Mouse (Mus musculus): ENCODE measurements at regions not wholly inside any gene's neighbourhood (a gene's known extent, or its start where the extent isn't known, plus 50 kb on each side); places are given as distances from the start of the nearest gene placed in this dataset.

DNA sequence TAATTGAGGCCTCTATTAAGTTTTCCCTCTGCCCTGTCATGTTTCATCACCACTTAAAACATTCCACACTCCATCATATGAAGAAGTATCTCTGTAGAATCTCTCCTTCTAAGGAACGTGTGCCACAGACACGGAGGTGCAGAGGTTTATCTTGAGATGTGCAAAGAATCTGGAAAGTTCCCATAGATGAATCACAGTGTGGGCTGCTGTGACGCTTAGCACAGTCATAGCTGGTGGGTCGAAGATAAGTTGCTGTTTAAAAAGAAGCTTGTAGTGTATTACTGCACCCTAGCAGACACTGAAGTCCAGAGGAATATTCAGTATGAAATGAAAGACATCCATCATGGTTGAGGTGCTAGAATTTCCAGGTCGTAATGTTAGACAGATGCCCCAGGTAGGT, 179.9 kb upstream of the 4930583I09Rik start:
- no peak for DNase-seq (ENCODE audit: low spot score)

DNA sequence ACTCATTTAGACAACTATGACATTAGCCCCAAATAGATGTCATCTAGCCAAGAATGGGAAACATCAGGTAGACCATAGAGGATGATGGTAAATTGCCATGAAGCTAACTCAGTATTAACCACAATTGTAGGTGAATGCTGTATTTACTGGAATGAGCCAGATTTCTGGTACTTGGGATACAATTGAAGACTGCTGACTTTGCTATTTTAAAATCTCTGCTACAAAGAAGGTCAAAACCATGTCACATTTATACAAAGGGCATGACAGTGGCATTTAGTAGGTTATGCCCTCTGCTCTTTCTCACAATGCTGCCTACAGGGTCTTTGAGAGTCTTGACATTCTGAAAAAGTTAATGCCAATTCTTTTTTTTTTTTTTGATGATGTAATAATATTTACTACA, 178.8 kb upstream of the 4930583I09Rik start:
- no peak for DNase-seq (ENCODE audit: low spot score)

DNA sequence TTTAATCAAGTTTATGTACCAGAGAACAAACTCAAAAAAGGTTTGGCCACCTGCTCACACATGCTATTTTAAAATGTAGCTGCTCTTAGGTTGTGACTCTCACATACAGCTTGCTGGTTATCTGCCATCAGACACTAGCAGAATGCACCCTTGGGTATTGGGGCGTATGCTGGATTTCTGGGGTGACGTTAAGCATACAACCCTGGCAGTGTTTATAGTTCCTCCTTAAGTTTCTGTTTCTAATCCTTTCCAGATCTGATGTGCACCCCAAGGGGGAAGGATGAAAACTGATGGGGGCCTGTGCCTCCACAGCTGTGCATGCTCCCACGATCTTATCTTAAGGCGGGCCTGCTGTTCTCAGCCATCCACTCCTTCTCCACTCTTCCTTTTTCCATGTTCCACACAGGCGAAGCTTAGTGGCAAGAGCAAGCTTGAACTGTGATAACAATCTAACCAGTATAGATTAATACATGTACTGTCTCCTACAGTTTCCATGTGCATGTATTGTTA, 164.8 kb upstream of the 4930583I09Rik start:
- no peak for DNase-seq (ENCODE audit: low spot score)

DNA sequence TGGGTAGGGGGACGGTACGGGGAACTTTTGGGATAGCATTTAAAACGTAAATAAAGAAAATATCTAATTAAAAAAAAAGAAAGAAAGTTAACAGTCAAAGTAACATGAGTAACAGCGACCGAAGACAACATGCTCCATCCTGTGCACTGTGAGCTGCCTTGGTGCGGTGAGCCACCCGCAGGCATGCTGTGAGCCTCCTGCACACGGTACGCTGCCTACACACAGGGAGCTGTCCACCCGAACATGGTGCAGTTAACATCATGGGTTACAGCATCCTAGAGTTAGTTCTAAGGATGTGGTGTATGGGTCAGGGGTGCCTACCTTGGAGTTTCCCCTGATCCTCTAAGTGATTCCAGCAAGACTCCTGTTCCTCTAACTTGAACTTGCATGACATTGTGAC, 158.6 kb upstream of the 4930583I09Rik start:
- DNase-seq (ENCODE audit: low spot score), result no peak

DNA sequence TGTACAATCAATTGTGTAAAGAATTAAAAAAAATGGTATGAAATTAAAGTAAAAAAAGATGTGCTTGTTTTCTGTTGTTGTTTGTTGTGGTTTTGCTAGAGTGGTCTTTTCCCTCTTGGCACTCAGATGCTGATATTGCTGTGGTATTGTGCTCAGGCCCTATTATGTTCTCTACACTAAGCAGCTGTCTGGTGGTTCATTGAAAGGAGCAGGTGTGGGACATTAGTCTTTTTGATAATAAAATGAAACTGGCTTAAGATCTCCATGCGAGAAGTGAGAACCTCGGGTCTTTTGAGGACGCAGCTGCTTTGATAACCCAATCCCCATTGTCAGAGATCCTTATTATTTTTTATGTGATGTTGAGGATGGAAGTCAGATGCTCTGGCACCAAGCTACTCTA, 155.4 kb upstream of the 4930583I09Rik start:
- DNase-seq (ENCODE audit: low spot score), result no peak

DNA sequence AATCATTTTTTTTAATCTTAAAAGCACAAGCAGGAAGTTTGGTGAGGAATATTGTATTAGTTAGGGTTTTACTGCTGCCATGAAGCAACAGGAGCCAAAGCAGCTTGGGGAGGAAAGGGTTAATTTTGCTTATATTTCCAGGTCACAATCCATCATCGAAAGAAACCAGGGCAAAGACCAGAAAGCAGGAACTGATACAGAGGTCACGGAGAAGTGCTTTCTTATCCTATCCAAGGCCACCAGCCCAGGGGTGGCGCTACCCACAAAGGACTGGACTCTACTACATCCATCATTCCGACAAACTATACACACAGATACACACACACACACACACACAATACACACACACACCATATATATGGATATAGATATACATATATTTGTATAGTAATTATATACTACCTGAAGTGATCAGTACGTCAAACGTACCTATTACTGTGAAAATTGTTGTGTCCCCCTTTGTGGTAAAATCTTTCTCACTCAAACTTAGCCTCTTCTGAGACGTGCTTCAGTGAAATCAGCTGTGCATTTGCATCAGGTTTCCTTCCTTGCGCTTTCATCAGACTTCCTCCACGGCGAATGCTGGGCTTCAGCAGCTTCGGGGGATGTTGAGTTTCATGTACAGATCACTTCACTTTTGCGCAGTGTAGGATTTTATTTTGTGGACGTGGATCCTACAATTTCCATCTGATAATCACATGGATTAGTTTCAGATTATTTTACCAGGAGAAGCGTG, 148.6 kb upstream of the 4930583I09Rik start:
- DNase-seq (ENCODE audit: low spot score), result peak; percentile 10

DNA sequence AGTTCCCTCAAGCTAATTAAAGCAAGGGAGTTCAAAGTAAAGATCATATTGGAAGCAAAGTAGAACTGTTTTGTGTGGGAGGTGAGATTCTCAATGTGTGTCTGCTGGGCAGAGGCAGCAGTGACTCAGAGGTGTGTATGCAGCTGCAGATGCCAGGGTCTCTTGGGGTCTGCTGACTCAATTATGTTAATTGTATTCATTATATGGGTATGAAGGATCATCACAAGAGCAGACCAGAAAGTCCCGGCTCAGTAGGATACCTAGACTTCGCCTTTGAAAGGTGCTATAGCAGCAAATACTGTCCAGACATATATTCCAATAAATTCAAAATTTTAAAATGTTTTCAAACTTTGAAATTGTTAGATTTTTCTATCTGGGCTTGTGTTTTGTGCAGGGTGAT, 147.6 kb upstream of the 4930583I09Rik start:
- no peak for DNase-seq (ENCODE audit: low spot score)

DNA sequence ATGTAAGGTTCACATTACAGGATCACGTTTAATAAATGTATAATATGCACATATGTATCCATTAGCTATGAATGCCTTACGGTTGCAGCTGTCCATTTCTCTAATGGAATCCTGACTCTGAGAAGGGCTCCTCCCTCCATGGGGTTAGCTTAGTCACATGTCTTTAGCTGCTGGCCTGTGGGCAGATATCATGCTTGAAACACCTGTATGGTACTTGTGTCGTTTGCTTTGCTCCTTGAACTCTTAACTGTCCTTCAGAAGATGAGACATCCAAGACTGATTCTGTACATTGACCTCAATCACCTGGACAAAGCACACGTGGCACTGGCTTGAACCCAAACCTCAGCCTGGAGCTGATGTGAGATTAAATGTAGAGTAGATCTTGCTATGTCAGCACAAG, 128.3 kb upstream of the 4930583I09Rik start:
- no peak for DNase-seq (ENCODE audit: low spot score)

DNA sequence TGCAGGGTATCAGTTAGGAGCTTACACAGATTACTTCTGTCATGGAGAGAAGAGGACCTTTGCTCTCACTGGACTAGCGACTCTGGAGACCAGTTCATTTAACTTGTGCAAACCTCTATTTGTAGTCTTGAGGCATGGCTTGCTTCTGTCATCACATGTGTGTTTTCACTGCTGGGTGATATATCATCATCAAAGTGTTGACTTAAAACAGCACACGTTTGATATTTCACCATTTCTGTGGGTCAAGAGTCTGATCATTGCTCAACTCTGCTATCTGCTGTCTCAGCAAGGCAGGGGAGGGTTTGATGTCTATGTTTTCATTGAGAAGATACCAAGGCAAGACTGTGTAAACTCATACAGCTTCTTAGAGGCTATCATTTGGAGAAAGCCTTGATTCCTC, 126.0 kb upstream of the 4930583I09Rik start:
- no peak for DNase-seq (ENCODE audit: low spot score)

DNA sequence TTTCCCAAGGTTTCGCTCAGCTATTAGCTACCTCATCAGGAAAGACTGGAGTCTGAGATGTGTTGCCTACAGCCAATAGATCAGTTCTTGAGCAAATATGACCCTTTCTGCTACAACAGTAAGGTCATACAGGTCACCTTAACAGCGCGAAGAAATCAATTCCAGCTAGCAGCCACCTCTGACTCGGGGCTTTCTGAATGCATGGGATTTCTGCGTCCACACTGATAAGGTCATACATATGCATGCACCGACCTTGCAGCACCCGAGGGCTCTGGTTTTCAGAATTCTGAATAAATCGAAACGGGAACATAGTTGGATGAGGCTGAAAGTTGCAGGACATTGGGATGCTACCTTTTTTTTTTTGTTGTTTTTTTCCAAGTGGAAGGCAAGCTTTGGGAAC, 121.6 kb upstream of the 4930583I09Rik start:
- DNase-seq (ENCODE audit: low spot score), result peak; percentile 12

DNA sequence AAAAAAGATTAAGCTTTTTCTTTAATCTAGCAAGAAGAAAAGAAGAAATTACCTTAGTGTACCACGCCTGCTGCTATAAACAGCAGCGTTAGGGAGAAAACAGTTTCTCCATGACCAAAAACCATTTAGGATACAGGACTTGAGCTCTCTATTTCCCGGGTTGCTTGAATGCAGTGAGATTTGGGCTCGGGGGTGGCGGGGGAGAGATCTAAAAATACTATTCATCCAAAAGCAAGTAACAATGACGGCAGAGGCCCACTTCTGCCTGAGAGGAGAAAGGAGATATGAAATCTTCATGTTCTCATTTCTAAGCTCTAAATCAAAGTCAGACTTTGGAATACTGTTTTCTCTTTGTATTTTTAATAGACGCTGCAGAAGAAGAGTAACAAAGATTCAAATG, 120.6 kb upstream of the 4930583I09Rik start:
- DNase-seq (ENCODE audit: low spot score), result no peak

DNA sequence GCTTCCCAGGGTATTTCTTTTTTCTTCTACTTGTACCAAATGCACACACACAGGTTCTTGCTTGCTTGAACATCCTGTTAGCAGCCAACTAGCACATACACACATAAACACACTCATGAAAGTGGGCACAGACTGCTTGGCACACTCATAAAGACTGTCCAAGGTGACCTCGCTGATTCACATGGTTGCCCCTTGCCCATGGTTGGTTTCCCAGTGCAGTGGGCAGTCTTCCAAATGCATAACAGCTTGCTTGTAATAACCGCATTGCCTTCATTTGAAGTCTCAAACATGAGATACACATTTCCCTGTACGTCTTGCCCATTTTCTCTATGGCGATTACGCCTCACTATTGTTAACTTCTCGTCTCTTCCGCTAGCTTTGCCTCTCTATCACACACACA, 117.4 kb upstream of the 4930583I09Rik start:
- DNase-seq (ENCODE audit: low spot score), result no peak

DNA sequence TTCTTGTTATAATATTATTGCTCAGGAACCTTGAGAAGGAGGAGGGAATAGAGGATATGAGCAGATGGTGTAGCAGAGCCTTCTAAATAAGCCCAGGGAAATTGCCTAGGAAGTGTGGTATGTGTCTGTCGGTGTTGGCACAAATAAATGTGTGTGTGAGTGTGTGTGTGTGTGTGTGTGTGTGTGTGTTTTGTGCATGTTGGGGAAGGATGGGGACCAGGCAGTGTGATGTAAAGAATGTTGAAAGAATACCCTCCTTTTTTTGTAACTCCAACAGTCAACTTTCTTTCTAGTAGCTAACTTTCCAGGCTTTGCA, 115.7 kb upstream of the 4930583I09Rik start:
- no peak for DNase-seq (ENCODE audit: low spot score)

DNA sequence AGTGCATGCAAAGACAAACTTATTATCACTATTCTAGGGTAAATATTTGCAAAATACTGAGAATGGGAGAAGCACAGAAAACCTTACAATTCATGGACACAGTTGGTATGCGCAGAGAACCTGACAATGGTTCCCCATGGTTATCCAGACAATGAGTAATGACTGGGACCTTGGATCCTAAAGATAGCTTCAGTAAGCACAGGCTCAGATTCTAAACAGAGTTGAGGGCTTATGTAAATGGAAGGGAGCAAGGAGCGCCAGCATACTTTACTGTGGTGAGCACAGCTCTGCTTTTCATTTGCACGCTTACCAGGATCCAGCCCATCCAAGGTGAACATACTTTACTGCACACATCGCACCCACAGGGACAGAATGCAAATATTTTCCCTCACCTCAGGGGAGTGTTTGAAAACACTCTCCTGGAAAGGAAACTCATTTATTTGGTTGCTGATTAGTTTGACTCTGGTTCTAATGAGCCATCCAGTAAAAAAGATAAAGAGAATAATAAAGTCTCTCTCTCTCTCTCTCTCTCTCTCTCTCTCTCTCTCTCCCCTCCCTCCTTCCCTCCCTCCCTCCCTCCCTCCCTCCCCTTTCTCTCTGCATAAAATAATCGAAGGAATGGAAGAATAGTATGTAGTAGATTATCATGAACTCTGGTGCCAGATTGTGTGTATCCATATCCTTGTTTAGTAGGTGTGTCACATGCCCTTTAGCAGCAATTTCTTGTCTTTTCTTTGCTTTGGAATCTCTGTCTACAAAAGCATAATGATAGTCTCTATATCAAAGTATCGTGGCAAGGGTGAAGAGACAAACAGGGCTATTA, 115.1 kb upstream of the 4930583I09Rik start:
- DNase-seq (ENCODE audit: low spot score), result no peak

DNA sequence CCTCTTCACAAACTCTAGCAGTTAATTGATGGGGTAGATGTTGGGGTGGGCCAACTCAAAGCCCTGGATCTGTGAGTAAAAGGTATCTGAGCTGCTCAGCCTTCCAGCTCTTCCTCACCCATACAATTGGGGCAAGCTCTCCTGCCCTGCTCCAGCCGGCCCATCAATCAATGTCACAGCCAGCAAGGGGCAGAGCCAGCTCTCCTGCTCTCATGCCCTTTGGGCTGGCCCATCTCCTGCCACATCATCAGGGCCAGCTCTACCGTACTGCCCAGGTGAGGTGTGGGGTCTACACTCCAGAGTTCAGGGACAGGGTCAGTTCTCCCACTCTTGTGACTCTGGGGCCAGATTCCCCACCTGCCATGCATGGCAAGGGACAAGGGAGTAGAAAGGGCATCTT, 107.3 kb upstream of the 4930583I09Rik start:
- DNase-seq (ENCODE audit: low spot score), result no peak

DNA sequence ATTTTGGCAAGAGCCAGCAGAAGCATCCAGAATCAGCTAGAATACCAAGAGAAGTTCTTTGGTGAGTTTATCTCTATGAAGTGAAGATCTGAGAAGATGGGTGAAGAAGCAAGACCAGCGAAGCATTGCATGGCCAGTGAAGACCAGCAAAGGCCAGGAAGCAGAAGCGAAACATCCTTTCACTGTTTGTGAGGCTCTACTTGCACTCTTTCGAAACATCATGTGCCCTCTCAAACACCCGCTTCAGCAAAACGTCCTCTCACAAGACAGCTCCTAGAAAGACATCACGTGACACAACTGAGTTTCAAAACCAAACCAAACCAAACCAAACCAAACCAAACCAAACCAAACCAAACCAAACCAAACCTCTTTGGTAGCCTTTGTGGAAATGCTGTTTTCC, 105.7 kb upstream of the 4930583I09Rik start:
- DNase-seq (ENCODE audit: low spot score), result no peak

DNA sequence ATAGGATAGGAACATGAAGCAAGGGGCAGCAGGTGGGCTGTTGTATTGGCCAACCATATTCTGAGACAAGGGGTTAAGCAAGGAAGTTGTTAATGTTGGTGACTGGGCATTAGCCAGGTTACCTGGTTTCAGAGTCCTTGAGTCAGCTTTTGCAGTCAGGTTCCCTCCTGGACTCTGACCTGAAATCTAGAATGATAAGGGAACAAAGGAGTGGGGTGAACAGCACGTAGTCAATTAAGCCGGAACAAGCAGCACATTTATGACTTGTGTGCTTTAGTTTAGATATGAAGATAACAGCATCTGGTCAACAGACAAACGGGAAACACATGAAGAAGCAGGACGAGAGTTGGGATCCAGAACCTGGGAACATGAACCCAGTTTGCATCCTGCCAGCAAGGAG, 99.8 kb upstream of the 4930583I09Rik start:
- no peak for DNase-seq (ENCODE audit: low spot score)

DNA sequence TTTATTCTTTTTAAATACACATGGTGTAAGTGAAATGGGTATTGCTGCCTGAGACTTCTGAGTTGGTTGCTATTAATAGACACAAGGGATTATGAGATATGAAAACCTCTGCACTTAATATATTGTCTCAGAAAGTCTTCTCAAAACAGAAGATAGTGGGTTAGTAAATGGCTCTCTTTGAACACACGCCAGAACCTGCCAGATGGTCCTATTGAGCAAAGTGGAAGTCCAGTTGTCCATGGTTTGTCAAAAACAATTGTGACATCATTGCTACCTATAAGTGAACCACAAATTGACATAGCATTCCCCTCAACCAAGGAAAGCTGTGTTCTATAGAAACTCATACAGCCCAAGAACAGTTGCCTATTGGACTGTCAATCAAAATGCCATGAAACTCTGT, 98.5 kb upstream of the 4930583I09Rik start:
- no peak for DNase-seq (ENCODE audit: low spot score)

DNA sequence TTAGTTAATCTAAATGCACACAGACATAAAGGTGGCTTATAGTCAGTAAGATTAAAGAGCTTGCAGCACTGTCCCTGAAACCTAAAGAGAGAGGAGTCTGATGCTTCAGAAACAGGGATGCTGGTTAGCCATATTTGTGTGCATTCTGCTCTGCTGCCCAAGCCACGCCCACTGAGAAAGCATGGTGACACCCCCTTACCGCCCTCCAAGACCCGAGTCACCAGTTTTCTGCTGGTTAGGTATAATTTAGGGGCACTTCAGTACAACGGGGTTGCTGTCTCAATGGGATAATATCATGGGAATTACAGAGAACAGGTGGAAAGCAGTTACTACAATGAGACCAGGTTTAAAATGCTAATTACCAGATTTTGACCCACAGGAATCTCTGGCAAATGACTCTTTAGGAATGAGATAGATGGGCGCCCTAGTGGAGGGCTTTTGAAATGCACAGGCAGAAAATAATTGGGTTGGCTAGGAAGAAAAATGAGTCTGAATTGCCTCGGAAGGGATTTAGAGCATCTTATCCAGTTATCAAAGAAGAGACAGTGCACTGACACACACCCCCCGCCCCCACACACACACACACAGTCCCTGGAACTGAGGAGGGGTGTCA, 95.1 kb upstream of the 4930583I09Rik start:
- DNase-seq (ENCODE audit: low spot score), result no peak

DNA sequence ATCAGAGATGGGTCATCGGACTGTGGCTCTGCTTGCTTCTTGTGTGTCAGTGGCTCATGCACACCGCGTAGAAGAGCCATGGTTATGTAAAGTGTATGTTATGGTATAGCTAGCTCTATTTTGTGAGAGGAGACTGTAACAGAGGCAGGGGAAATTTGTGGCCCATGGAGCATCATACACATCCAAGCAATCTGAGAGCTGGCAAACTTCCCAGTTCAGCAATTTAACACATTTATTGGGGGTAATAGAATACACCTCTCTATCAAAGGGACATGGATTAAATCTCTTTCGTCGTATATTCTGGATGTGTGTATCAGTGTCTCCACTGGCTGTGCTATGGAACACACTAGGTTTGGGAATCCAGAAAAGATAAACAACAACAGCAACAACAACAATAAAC, 87.9 kb upstream of the 4930583I09Rik start:
- no peak for DNase-seq (ENCODE audit: low spot score)

DNA sequence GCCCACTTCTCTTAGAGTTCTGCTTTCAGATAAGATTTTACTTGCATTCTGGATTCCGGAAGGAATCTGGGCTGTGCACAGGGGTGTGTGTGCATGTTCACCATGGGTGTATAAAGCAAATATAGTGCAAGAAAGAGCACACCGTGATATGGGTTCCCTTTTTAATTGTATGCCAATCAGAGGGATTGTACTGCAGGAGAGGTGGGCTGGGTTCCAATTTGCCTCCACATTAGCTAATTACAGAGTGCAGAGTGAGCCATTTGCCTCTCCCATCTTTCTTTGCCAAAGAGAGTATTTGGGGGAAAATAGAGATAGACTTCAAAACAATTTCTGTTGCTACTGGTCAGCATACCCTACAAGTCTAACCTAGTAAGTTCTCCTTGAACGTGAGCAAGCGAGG, 86.4 kb upstream of the 4930583I09Rik start:
- DNase-seq (ENCODE audit: low spot score), result no peak

DNA sequence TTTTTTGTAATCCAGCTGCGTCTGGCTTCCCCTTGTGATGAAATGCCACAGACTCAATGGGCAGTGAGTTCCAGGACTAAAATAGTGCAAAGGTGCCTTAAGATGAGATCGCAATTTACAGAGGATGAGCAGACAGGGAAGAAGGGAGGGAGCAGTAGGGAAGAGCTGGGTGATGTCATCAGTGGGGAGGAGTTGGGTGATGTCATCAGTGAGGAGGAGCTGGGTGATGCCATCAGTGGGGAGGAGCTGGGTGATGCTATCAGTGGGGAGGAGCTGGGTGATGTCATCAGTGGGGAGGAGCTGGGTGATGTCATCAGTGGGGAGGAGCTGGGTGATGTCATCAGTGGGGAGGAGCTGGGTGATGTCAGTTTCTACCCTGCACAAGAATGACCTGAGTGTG, 84.4 kb upstream of the 4930583I09Rik start:
- DNase-seq (ENCODE audit: low spot score), result no peak

DNA sequence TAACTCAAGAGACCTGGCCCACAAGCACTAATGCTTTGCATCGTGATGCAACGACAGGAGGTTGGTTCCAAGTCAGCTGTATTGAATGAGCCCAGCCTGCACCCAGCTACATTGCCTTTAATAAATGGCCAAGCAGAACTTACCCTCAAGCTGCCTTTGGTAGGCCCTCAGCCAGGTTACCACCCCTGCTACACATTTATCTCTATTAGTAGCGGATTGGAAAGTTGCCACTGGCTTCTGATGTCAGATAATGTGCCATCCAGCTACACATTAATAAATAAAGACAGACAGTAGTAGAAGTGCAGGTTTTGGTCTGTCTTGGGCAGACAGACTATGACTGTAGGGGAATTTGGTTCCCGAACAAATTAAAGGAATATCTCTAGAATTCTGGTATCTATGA, 82.0 kb upstream of the 4930583I09Rik start:
- no peak for DNase-seq (ENCODE audit: low spot score)
